Mouse (Mus musculus) thymus, adult 2 months (tissue): ENCODE data around the gene Abca2. TPM values are rescaled to one million over a fixed set of nuclear protein-coding genes. Genes with fewer than 3 reads are reported as not detected.

ENCODE experiments used
- DNase-seq: peaks from one replicate; pipeline ENCODE4 v3.0.0; 2021
- H3K27ac ChIP-seq: fragments of 200-500 bp; 2 replicates; pipeline ENCODE4 v1.5.1; 2012; ENCODE audit warnings: low read length, control low read depth; ENCODE audit not compliant: control insufficient read depth, insufficient read depth
- H3K27me3 ChIP-seq: fragments of 200-500 bp; 2 replicates; pipeline ENCODE4 v1.6.1; 2012; ENCODE audit warnings: mild to moderate bottlenecking, low read length, moderate library complexity, mixed read lengths; ENCODE audit not compliant: control insufficient read depth, insufficient read depth
- H3K36me3 ChIP-seq: fragments of 200-500 bp; 2 replicates; pipeline ENCODE4 v1.6.1; 2012; ENCODE audit warnings: mild to moderate bottlenecking, low read length, moderate library complexity; ENCODE audit not compliant: control insufficient read depth, insufficient read depth
- H3K4me1 ChIP-seq: fragments of 200-500 bp; replicated peaks from 2 replicates; pipeline ENCODE4 v1.6.1; 2012; ENCODE audit warnings: low read length; ENCODE audit not compliant: control insufficient read depth, insufficient read depth
- H3K4me3 ChIP-seq: fragments of 200-500 bp; 2 replicates; pipeline ENCODE4 v1.5.1; 2012; ENCODE audit warnings: mild to moderate bottlenecking, low read length, control low read depth, moderate library complexity; ENCODE audit not compliant: control insufficient read depth, insufficient read depth
- CTCF ChIP-seq: fragments of 200-500 bp; IDR thresholded peaks from 2 replicates; pipeline ENCODE4 v1.5.1; 2012; ENCODE audit warnings: mild to moderate bottlenecking, control low read depth, low read length, moderate library complexity, borderline replicate concordance; ENCODE audit not compliant: control insufficient read depth, poor library complexity, insufficient read depth; ENCODE audit errors: extremely low read depth
- POLR2A ChIP-seq: fragments of 200-500 bp; IDR thresholded peaks from 2 replicates; pipeline ENCODE4 v1.6.1; 2012; ENCODE audit warnings: mild to moderate bottlenecking, low read length, control low read depth, moderate library complexity; ENCODE audit not compliant: control insufficient read depth, poor library complexity, insufficient read depth; ENCODE audit errors: extremely low read depth
- WGBS: fragments of 180-500 bp; shearing (Covaris S2); methylation state at CpG from one replicate; pipeline ENCODE4 v1.1.7; 2018; 5-methylcytosine and 5-hydroxymethylcytosine counted together
- polyA plus RNA-seq: library from polyadenylated mRNA; depleted of rRNA; stranded (reverse); fragments of >200 nt; gene quantifications from 2 replicates; pipeline ENCODE4 v1.2.3, GENCODE M21; 2012

Gene Abca2
- polyA plus RNA-seq, 1 experiment: 86.6 TPM

- Histone ChIP-seq H3K27ac (no peak overlapping the region), H3K36me3 (peaks cover 3% of the 10 kb centered on the region; the same call in 1 of the 2 replicates), H3K4me1 (peaks cover 21% of the 10 kb centered on the region), H3K4me3 (no peak overlapping the region), H3K27me3 (no peaks in the 10 kb centered on the region)
- TF ChIP-seq CTCF: no peak
- no peak for TF ChIP-seq POLR2A
- no peak for DNase-seq
- WGBS: 95% methylated on average over 9 of the region's 9 CpGs
Observed at GRCm38 (mm10) chr2:25457022-25457896, 28.8 kb downstream of the Abca2 start.

DNA sequence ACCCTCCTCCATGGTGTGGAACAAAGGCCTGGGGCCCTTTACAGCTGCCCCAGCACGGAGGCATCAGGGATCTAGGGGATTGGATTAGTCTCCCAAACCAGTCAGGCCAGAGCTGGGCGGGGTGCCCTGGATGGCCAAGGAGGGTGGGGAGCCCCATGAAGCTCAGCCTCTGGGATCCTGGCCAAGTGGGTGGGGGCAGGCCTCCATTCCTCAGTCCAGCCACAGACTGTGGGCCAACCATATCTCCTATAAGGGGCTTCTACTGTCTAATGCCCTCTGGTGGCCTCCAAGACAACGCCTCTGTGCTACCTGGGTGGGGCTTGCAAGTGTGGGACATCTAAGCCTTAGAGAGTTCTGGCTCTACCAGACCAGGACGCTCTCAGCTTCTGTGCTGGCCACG, 30.4 kb downstream of the Abca2 start:
- no peak overlapping the region for H3K27ac ChIP-seq
- no peak for DNase-seq
- no peak for TF ChIP-seq CTCF
- no peak for TF ChIP-seq POLR2A

DNA sequence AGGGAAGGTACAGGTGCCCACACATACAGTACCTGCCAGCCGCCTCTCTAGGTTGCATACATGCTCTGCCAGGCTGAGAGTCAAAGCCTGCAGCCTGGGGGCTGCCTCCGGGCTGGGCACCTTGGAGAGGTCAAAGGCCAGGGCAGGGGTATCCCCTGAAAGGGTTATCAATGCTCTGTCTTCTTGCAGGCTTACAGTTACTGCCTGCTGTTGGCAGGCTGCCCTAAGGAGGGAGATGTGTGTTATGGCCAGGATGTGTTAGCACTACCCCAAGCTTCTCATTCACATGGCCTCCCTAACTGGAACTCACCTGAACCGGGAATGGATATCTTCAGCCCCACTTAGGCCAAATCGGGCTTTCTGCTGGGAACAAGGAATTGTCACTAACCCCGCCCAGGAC, 31.6 kb downstream of the Abca2 start:
- no peak for DNase-seq
- Histone ChIP-seq H3K36me3 (peaks cover 3% of the 10 kb centered on the region; the same call in 1 of the 2 replicates), H3K4me1 (peaks cover 41% of the 10 kb centered on the region), H3K4me3 (peak overlapping the region; percentile 87), H3K27me3 (no peaks in the 10 kb centered on the region), H3K27ac (peak overlapping the region; percentile 88)
- 32% methylated on average over 5 of the region's 5 CpGs for WGBS
- TF ChIP-seq CTCF (no peak), POLR2A (no peak)

More for the DNA sequence above, 30.4 kb downstream of the Abca2 start:
- WGBS: 89% methylated on average over 5 of the region's 5 CpGs
- Histone ChIP-seq H3K4me1 (peaks cover 28% of the 10 kb centered on the region), H3K36me3 (peaks cover 3% of the 10 kb centered on the region; the same call in 1 of the 2 replicates), H3K27me3 (no peaks in the 10 kb centered on the region), H3K4me3 (no peak overlapping the region)

GRCm38 (mm10) chr2:25460551-25461309, 32.2 kb downstream of the Abca2 start, which contains the start of gene Paxx:
Gene Paxx, minus strand, starts transcription at chr2:25461094.
- Histone ChIP-seq H3K27me3 (no peaks in the 10 kb centered on the region), H3K27ac (peak within 1 kb of the TSS; percentile 88), H3K4me3 (peak within 1 kb of the TSS; percentile 87), H3K4me1 (peaks cover 46% of the 10 kb centered on the region), H3K36me3 (peaks cover 3% of the 10 kb centered on the region; the same call in 1 of the 2 replicates)
- under 1% methylated on average over 48 of the region's 48 CpGs for WGBS
- TF ChIP-seq CTCF (0 out of 2 replicates have a peak, but pooled peaks have one; percentile 16), POLR2A (peak; percentile 79)
- peak; percentile 93 for DNase-seq

DNA sequence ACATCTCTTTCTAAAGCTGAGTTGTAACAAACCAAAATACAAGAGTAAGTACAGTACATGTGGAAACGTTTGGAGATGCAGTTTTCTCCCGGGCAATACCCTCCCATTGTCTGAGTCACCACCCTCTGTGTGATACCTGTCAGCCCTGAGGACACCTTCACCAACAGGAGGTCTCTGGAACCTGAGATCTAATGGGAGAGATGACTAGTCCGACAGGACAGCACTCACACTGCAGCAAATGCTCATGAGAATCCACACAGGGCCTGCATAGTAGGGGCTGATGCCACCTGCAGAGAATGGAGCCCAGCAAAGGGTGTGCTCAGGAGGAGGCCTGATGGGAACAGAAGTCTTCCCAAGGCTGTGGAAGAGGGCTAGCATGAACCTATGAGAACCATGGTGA, 32.9 kb downstream of the Abca2 start:
- no peak for DNase-seq
- H3K36me3 ChIP-seq: peaks cover 3% of the 10 kb centered on the region; the same call in 1 of the 2 replicates
- peaks cover 52% of the 10 kb centered on the region for H3K4me1 ChIP-seq
- no peak overlapping the region for H3K4me3 ChIP-seq
- 29% methylated on average over 3 of the region's 3 CpGs for WGBS
- no peaks in the 10 kb centered on the region for H3K27me3 ChIP-seq
- TF ChIP-seq POLR2A (no peak), CTCF (no peak)
- peak overlapping the region; percentile 57 for H3K27ac ChIP-seq

DNA sequence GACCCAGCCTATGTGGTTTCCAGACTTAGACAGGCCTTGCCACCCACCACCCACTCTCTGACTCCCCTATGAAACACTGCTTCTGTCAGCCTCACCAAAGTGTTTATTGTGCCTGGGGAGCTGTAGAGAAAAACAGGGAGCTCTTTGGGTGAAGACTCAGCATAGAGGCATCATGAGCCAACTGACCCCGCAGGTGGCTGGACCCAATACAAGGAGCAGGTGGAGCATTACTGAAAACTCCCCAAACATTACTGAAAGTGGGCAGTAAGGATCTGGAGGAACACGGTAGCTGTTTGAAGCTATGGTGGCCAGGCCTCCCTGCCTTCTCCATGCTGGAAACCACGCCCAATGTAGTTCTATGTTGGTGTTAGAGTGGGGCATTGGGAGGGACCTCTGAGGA, 35.1 kb downstream of the Abca2 start:
- Histone ChIP-seq H3K36me3 (no peaks in the 10 kb centered on the region), H3K4me1 (peaks cover 67% of the 10 kb centered on the region), H3K27me3 (no peaks in the 10 kb centered on the region), H3K27ac (0 out of 2 replicates have a peak overlapping the region, but pooled peaks have one; percentile 16), H3K4me3 (no peak overlapping the region)
- no peak for DNase-seq
- WGBS: 94% methylated on average over 3 of the region's 3 CpGs
- no peak for TF ChIP-seq POLR2A
- TF ChIP-seq CTCF: no peak
